In genomic region chr13:100743346-100744035, GRCm38 (mm10) we compare ENCODE assay signal across 8 mouse cellular contexts. TPM values are rescaled to one million over a fixed set of nuclear protein-coding genes. Genes with fewer than 3 reads are reported as not detected.
DNase-seq lines count a peak whose midpoint lies in the region; ATAC-seq and TF ChIP-seq lines count a peak whose summit lies in the region.

No protein-coding gene starts in this region.

- 59% methylated on average over 11 of the region's 11 CpGs for WGBS in heart, embryonic 10.5 days
- 66% methylated on average over 11 of the region's 11 CpGs for WGBS in hindbrain, embryonic 13.5 days
- 55% methylated on average over 11 of the region's 11 CpGs for whole genome bisulfite sequencing in liver, embryonic 14.5 days (ENCODE audit: insufficient replicate concordance)

- peak overlapping the region; percentile 59 for H3K4me2 ChIP-seq in hindbrain, embryonic 13.5 days
- H3K4me2 ChIP-seq in liver, embryonic 14.5 days (ENCODE audit: low read depth), result peak overlapping the region; percentile 84

- no peaks in the 10 kb centered on the region for H3K9me3 ChIP-seq in heart, embryonic 10.5 days
- no peaks in the 10 kb centered on the region for H3K9me3 ChIP-seq in hindbrain, embryonic 13.5 days
- H3K9me3 ChIP-seq in liver, embryonic 14.5 days (ENCODE audit: control insufficient read depth, low read length), result no peaks in the 10 kb centered on the region

- H3K4me3 ChIP-seq in heart, embryonic 10.5 days, result peak overlapping the region; percentile 82
- H3K4me3 ChIP-seq in brown adipose tissue, adult 24 weeks (ENCODE audit: insufficient read depth, low read depth, low read length), result peak overlapping the region; percentile 94
- peak overlapping the region; percentile 79 for H3K4me3 ChIP-seq in hindbrain, embryonic 13.5 days
- peak overlapping the region; percentile 72 to 81 for H3K4me3 ChIP-seq in liver, embryonic 14.5 days (ENCODE audit: insufficient read depth in 1 of 2, low read depth in 2 of 2, low read length in 2 of 2)

- TF ChIP-seq CTCF in liver, embryonic 14.5 days (IDR thresholded peaks at IDR 0.05; ENCODE audit: low read depth), result no peak

- TF ChIP-seq EP300 in liver, embryonic 14.5 days (IDR thresholded peaks at IDR 0.05; ENCODE audit: low read depth), result peak; percentile 57

- no peaks in the 10 kb centered on the region for H3K27me3 ChIP-seq in heart, embryonic 10.5 days (ENCODE audit: insufficient read depth, poor library complexity, severe bottlenecking)
- no peaks in the 10 kb centered on the region for H3K27me3 ChIP-seq in hindbrain, embryonic 13.5 days
- no peaks in the 10 kb centered on the region for H3K27me3 ChIP-seq in liver, embryonic 14.5 days (ENCODE audit: control insufficient read depth, insufficient read depth, low read length)

- peak overlapping the region; percentile 86 for H3K9ac ChIP-seq in hindbrain, embryonic 13.5 days
- H3K9ac ChIP-seq in liver, embryonic 14.5 days (replicated peaks), result peak overlapping the region; percentile 77

- peaks cover 17% of the 10 kb centered on the region; the same call in 1 of the 2 replicates for H3K36me3 ChIP-seq in heart, embryonic 10.5 days
- peaks cover 10% of the 10 kb centered on the region for H3K36me3 ChIP-seq in hindbrain, embryonic 13.5 days
- H3K36me3 ChIP-seq in liver, embryonic 14.5 days (replicated peaks; ENCODE audit: control insufficient read depth, insufficient read depth, low read depth), result peaks cover 3% of the 10 kb centered on the region

- H3K27ac ChIP-seq in heart, embryonic 10.5 days, result peak overlapping the region; percentile 99
- peak overlapping the region; percentile 73 for H3K27ac ChIP-seq in brown adipose tissue, adult 24 weeks (replicated peaks; ENCODE audit: low read depth, low read length)
- H3K27ac ChIP-seq in hindbrain, embryonic 13.5 days, result peak overlapping the region; percentile 98
- H3K27ac ChIP-seq in liver, embryonic 14.5 days, result peak overlapping the region; percentile 76

- peaks cover 12% of the 10 kb centered on the region for H3K4me1 ChIP-seq in heart, embryonic 10.5 days
- peaks cover 4% of the 10 kb centered on the region; the same call in 1 of the 2 replicates for H3K4me1 ChIP-seq in brown adipose tissue, adult 24 weeks (ENCODE audit: control insufficient read depth, insufficient read depth, insufficient read length, low read length)
- peaks cover 14% of the 10 kb centered on the region for H3K4me1 ChIP-seq in hindbrain, embryonic 13.5 days (replicated peaks)
- peaks cover 13 to 35% of the 10 kb centered on the region in 2 experiments for H3K4me1 ChIP-seq in liver, embryonic 14.5 days (replicated peaks; ENCODE audit: control insufficient read depth in 2 of 2, insufficient read depth in 2 of 2, low read length in 1 of 2)

- DNase-seq in heart, embryonic 10.5 days (ENCODE audit: low spot score), result peak; percentile 61
- no peak for DNase-seq in heart, postnatal 4 days
- peak in 2 of 3 experiments; percentile 55 to 58 for DNase-seq in liver, embryonic 14.5 days (ENCODE audit: low read depth in 3 of 3, low spot score in 3 of 3)
- no peak for DNase-seq in adrenal gland, adult 2 months
- DNase-seq in thymus, postnatal 4 days, result no peak
- no peak for DNase-seq in ovary, postnatal 36 days (ENCODE audit: low spot score)

- peak; percentile 72 for ATAC-seq in hindbrain, embryonic 13.5 days (ENCODE audit: low FRiP score)
- ATAC-seq in liver, embryonic 14.5 days (ENCODE audit: insufficient read depth), result peak; percentile 52

RNA-seq across cellular contexts. Expression of gene Mrps36, which starts 1.0 kb away (rescaled TPM):
- 202 and 238 TPM in 2 replicates for polyA plus RNA-seq in heart, embryonic 10.5 days (2016; fragmentation: Nextera tagmentation; extraction: Ambion mirVana)
- 100 to 1,000 TPM; 140 to 151 TPM for total RNA-seq in heart, postnatal 4 days (2021)
- polyA plus RNA-seq in brown adipose tissue, adult 24 weeks (2012; ENCODE audit: insufficient read depth, insufficient read length, missing spikeins), result 689 and 913 TPM in 2 replicates
- 139 and 151 TPM in 2 replicates for polyA plus RNA-seq in hindbrain, embryonic 13.5 days (2015; fragmentation: Nextera tagmentation; extraction: Ambion mirVana)
- polyA plus RNA-seq in liver, embryonic 14.5 days (2012; rRNA removed), result 33.5 and 56.1 TPM in 2 replicates
- polyA plus RNA-seq in liver, embryonic 14.5 days (2014; fragmentation: Nextera tagmentation; extraction: Ambion mirVana), result 135 and 150 TPM in 2 replicates
- total RNA-seq in adrenal gland, adult 2 months (2021), result 100 to 1,000 TPM; 133 to 141 TPM
- polyA plus RNA-seq in adrenal gland, adult 2 months (2012; rRNA removed), result 23.5 and 26.2 TPM in 2 replicates

RNA-seq across cellular contexts. Expression of gene Cdk7, which starts 12.8 kb away (rescaled TPM):
- 86.2 and 106 TPM in 2 replicates for polyA plus RNA-seq in heart, embryonic 10.5 days (2016; fragmentation: Nextera tagmentation; extraction: Ambion mirVana)
- 10 to 100 TPM; 38.0 to 39.1 TPM for total RNA-seq in heart, postnatal 4 days (2021)
- 23.5 and 26.2 TPM in 2 replicates for polyA plus RNA-seq in brown adipose tissue, adult 24 weeks (2012; ENCODE audit: insufficient read depth, insufficient read length, missing spikeins)
- 50.7 and 53.1 TPM in 2 replicates for polyA plus RNA-seq in hindbrain, embryonic 13.5 days (2015; fragmentation: Nextera tagmentation; extraction: Ambion mirVana)
- 11.7 and 16.6 TPM in 2 replicates for polyA plus RNA-seq in liver, embryonic 14.5 days (2012; rRNA removed)
- 36.7 and 40.2 TPM in 2 replicates for polyA plus RNA-seq in liver, embryonic 14.5 days (2014; fragmentation: Nextera tagmentation; extraction: Ambion mirVana)
- 10 to 100 TPM; 36.8 to 38.8 TPM for total RNA-seq in adrenal gland, adult 2 months (2021)
- polyA plus RNA-seq in adrenal gland, adult 2 months (2012; rRNA removed), result 9.3 and 9.6 TPM in 2 replicates

RNA-seq across cellular contexts. Expression of gene Cenph, which starts 32.2 kb away (rescaled TPM):
- 28.9 and 38.1 TPM in 2 replicates for polyA plus RNA-seq in heart, embryonic 10.5 days (2016; fragmentation: Nextera tagmentation; extraction: Ambion mirVana)
- 1 to 10 TPM; 8.7 to 9.3 TPM for total RNA-seq in heart, postnatal 4 days (2021)
- polyA plus RNA-seq in brown adipose tissue, adult 24 weeks (2012; ENCODE audit: insufficient read depth, insufficient read length, missing spikeins), result not detected in 2 replicates
- 10.2 and 11.5 TPM in 2 replicates for polyA plus RNA-seq in hindbrain, embryonic 13.5 days (2015; fragmentation: Nextera tagmentation; extraction: Ambion mirVana)
- 13.9 and 26.6 TPM in 2 replicates for polyA plus RNA-seq in liver, embryonic 14.5 days (2012; rRNA removed)
- 40.2 and 40.3 TPM in 2 replicates for polyA plus RNA-seq in liver, embryonic 14.5 days (2014; fragmentation: Nextera tagmentation; extraction: Ambion mirVana)
- total RNA-seq in adrenal gland, adult 2 months (2021), result under 1 TPM; 0.32 to 0.62 TPM
- polyA plus RNA-seq in adrenal gland, adult 2 months (2012; rRNA removed), result 0.28 TPM in 1 of 2 replicates, not detected in the other

RNA-seq across cellular contexts. Expression of gene Ccnb1, which starts 42.9 kb away (rescaled TPM):
- polyA plus RNA-seq in heart, embryonic 10.5 days (2016; fragmentation: Nextera tagmentation; extraction: Ambion mirVana), result 295 and 306 TPM in 2 replicates
- 10 to 100 TPM; 77.4 to 91.6 TPM for total RNA-seq in heart, postnatal 4 days (2021)
- polyA plus RNA-seq in brown adipose tissue, adult 24 weeks (2012; ENCODE audit: insufficient read depth, insufficient read length, missing spikeins), result not detected in 2 replicates
- polyA plus RNA-seq in hindbrain, embryonic 13.5 days (2015; fragmentation: Nextera tagmentation; extraction: Ambion mirVana), result 57.6 and 65.0 TPM in 2 replicates
- 100 and 123 TPM in 2 replicates for polyA plus RNA-seq in liver, embryonic 14.5 days (2012; rRNA removed)
- 255 and 287 TPM in 2 replicates for polyA plus RNA-seq in liver, embryonic 14.5 days (2014; fragmentation: Nextera tagmentation; extraction: Ambion mirVana)
- 1 to 10 TPM; 2.2 to 2.6 TPM for total RNA-seq in adrenal gland, adult 2 months (2021)
- 0.86 and 1.2 TPM in 2 replicates for polyA plus RNA-seq in adrenal gland, adult 2 months (2012; rRNA removed)

Comparison
In these comparisons a context has a peak if more than half of its experiments do, and no peak if none do; other contexts are left out.
1. DNase-seq: peak in heart, embryonic 10.5 days (single experiment) and liver, embryonic 14.5 days (2 of 3); none in heart, postnatal 4 days (single experiment), adrenal gland, adult 2 months (single experiment), thymus, postnatal 4 days (single experiment) and ovary, postnatal 36 days (single experiment).
2. Peak in every context shown above with its lines, with median percentiles within 50 percentile points of each other: H3K27ac ChIP-seq and H3K4me3 ChIP-seq.